In the genomic region with DNA sequence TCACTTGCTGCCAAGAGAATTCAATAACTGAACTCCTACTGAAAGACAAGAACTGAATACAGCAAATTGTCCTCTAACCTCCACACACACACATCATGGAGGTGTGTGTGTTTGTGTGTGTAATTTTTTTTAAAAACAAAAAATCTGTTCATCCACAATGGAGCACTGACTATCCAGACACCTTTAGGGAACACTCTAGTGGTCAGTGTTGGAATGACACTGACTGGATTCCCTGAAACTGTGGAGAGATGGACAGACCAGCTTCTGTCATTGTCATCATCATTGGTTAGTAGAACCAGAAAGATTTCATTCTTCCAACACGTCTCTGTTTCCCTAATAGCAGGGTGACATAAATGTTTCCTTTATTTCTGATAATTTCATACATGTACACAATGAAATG, we compare ENCODE assay signal across 9 mouse cellular contexts. TPM values are rescaled to one million over a fixed set of nuclear protein-coding genes. Genes with fewer than 3 reads are reported as not detected.
A peak's percentile ranks its signal among the peaks of the same experiment; 100 is the strongest.
DNase-seq lines count a peak whose midpoint lies in the region; ATAC-seq lines count a peak whose summit lies in the region.
"Had no signal": no experiment of that assay in that cellular context is flagged by ENCODE, and none has a peak within 500 bp of the region (broad histone marks: within the 10 kb centered on the region; RNA-seq: fewer than 3 reads in every experiment).

No protein-coding gene starts in this region.

- no peak overlapping the region for H3K9ac ChIP-seq in hindbrain, embryonic 13.5 days
- no peak overlapping the region for H3K9ac ChIP-seq in neural tube, embryonic 15.5 days (replicated peaks)
- H3K9ac ChIP-seq: midbrain, embryonic 12.5 days had no signal

- DNase-seq in hindbrain, embryonic 10.5 days (ENCODE audit: low spot score): no peak
- peak; percentile 24 for DNase-seq in urinary bladder, postnatal 14 days (ENCODE audit: low spot score)
- no peak for DNase-seq in urinary bladder, postnatal 25 days (ENCODE audit: low spot score)
- peak; percentile 44 for DNase-seq in splenic B cell, adult 2 months (ENCODE audit: low read depth, low spot score)

- H3K4me2 ChIP-seq in hindbrain, embryonic 13.5 days: no peak overlapping the region
- H3K4me2 ChIP-seq in neural tube, embryonic 15.5 days: no peak overlapping the region
- H3K4me2 ChIP-seq: midbrain, embryonic 12.5 days had no signal

- H3K36me3 ChIP-seq in hindbrain, embryonic 13.5 days: peaks cover 34% of the 10 kb centered on the region
- peaks cover 41% of the 10 kb centered on the region for H3K36me3 ChIP-seq in hindbrain, embryonic 10.5 days
- H3K36me3 ChIP-seq in splenic B cell, adult 2 months (ENCODE audit: control insufficient read depth, insufficient read depth, low read length, poor library complexity, severe bottlenecking): peaks cover 3% of the 10 kb centered on the region; the same call in 1 of the 2 replicates
- H3K36me3 ChIP-seq in neural tube, embryonic 15.5 days: peaks cover 22% of the 10 kb centered on the region

- no peak overlapping the region for H3K4me3 ChIP-seq in hindbrain, embryonic 13.5 days
- H3K4me3 ChIP-seq in hindbrain, embryonic 10.5 days: no peak overlapping the region
- H3K4me3 ChIP-seq in neural tube, embryonic 15.5 days (replicated peaks): no peak overlapping the region
- H3K4me3 ChIP-seq: midbrain, embryonic 12.5 days had no signal

- WGBS in hindbrain, embryonic 13.5 days: 75% methylated on average over 1 of the region's 1 CpGs
- 76% methylated on average over 1 of the region's 1 CpGs for WGBS in hindbrain, embryonic 10.5 days
- WGBS in neural tube, embryonic 15.5 days: 83% methylated on average over 1 of the region's 1 CpGs

- no peaks in the 10 kb centered on the region for H3K4me1 ChIP-seq in hindbrain, embryonic 13.5 days (replicated peaks)
- H3K4me1 ChIP-seq in hindbrain, embryonic 10.5 days (replicated peaks): no peaks in the 10 kb centered on the region
- H3K4me1 ChIP-seq in neural tube, embryonic 15.5 days: no peaks in the 10 kb centered on the region
- H3K4me1 ChIP-seq: midbrain, embryonic 12.5 days had no signal

- H3K27ac ChIP-seq in hindbrain, embryonic 13.5 days: no peak overlapping the region
- no peak overlapping the region for H3K27ac ChIP-seq in hindbrain, embryonic 10.5 days
- H3K27ac ChIP-seq in neural tube, embryonic 15.5 days (replicated peaks): no peak overlapping the region
- H3K27ac ChIP-seq: midbrain, embryonic 12.5 days had no signal

- H3K9me3 ChIP-seq in hindbrain, embryonic 13.5 days: peaks cover 4% of the 10 kb centered on the region; the same call in 1 of the 2 replicates
- peaks cover 7% of the 10 kb centered on the region for H3K9me3 ChIP-seq in hindbrain, embryonic 10.5 days
- H3K9me3 ChIP-seq in neural tube, embryonic 15.5 days (replicated peaks): no peaks in the 10 kb centered on the region
- H3K9me3 ChIP-seq: midbrain, embryonic 12.5 days had no signal

- ATAC-seq in hindbrain, embryonic 13.5 days (ENCODE audit: low FRiP score): 0 out of 2 replicates have a peak, but pooled peaks have one; percentile 21
- ATAC-seq in common myeloid progenitor, adult 5-6 weeks (replicated peaks; ENCODE audit: low read depth, poor library complexity, severe bottlenecking): peak; percentile 60; the same call in 1 of the 2 replicates
- no peak for ATAC-seq in inflammation-experienced regulatory T-cells, adult 6 months
- no peak for ATAC-seq in neural tube, embryonic 15.5 days (ENCODE audit: low FRiP score)

- no peaks in the 10 kb centered on the region for H3K27me3 ChIP-seq in hindbrain, embryonic 13.5 days
- no peaks in the 10 kb centered on the region for H3K27me3 ChIP-seq in hindbrain, embryonic 10.5 days (ENCODE audit: insufficient read depth, poor library complexity, severe bottlenecking)
- H3K27me3 ChIP-seq in splenic B cell, adult 2 months (ENCODE audit: control insufficient read depth, insufficient read depth, low read length, poor library complexity, severe bottlenecking): no peaks in the 10 kb centered on the region
- no peaks in the 10 kb centered on the region for H3K27me3 ChIP-seq in neural tube, embryonic 15.5 days (replicated peaks)
- H3K27me3 ChIP-seq: midbrain, embryonic 12.5 days had no signal

RNA-seq across cellular contexts. Expression of a gene that starts 21.1 kb away (rescaled TPM):
- polyA plus RNA-seq in hindbrain, embryonic 13.5 days (2015; fragmentation: Nextera tagmentation; extraction: Ambion mirVana): 15.1 and 16.9 TPM in 2 replicates
- polyA plus RNA-seq in hindbrain, embryonic 10.5 days (2016; fragmentation: Nextera tagmentation; extraction: Ambion mirVana): 18.3 and 26.3 TPM in 2 replicates
- 21.8 and 35.5 TPM in 2 replicates for total RNA-seq in common myeloid progenitor, adult 5-6 weeks (2017)
- 10 to 100 TPM; 24.4 to 30.1 (median 26.0) TPM for polyA plus RNA-seq in inflammation-experienced regulatory T-cells, adult 6 months (2017; shearing (Covaris generic))
- polyA plus RNA-seq in neural tube, embryonic 15.5 days (2015; fragmentation: Nextera tagmentation; extraction: Ambion mirVana): 13.8 and 19.4 TPM in 2 replicates

RNA-seq across cellular contexts. Expression of a gene that starts 37.5 kb away (rescaled TPM):
- polyA plus RNA-seq in hindbrain, embryonic 13.5 days (2015; fragmentation: Nextera tagmentation; extraction: Ambion mirVana): 0.73 and 0.76 TPM in 2 replicates
- 0.50 and 1.0 TPM in 2 replicates for polyA plus RNA-seq in hindbrain, embryonic 10.5 days (2016; fragmentation: Nextera tagmentation; extraction: Ambion mirVana)
- 0.64 and 1.6 TPM in 2 replicates for total RNA-seq in common myeloid progenitor, adult 5-6 weeks (2017)
- 1 to 10 TPM; 1.2 to 2.4 (median 2.2) TPM for polyA plus RNA-seq in inflammation-experienced regulatory T-cells, adult 6 months (2017; shearing (Covaris generic))
- polyA plus RNA-seq in neural tube, embryonic 15.5 days (2015; fragmentation: Nextera tagmentation; extraction: Ambion mirVana): 1.2 and 1.3 TPM in 2 replicates

Comparison
In these comparisons a context has a peak if more than half of its experiments do, and no peak if none do; other contexts are left out.
1. DNase-seq: peak in urinary bladder, postnatal 14 days (single experiment) and splenic B cell, adult 2 months (single experiment); none in hindbrain, embryonic 10.5 days (single experiment) and urinary bladder, postnatal 25 days (single experiment).
2. ATAC-seq: peak in hindbrain, embryonic 13.5 days (single experiment) and common myeloid progenitor, adult 5-6 weeks (single experiment); none in inflammation-experienced regulatory T-cells, adult 6 months (single experiment) and neural tube, embryonic 15.5 days (single experiment).